Mouse (Mus musculus): Measurements from ENCODE around the gene Zbtb25. TPM values are rescaled to one million over a fixed set of nuclear protein-coding genes. Genes with fewer than 3 reads are reported as not detected.
A peak's percentile ranks its signal among the peaks of the same experiment; 100 is the strongest.

Gene Zbtb25
- total and polyA plus RNA-seq, 3 experiments, result 5.5 to 12.3 TPM; not detected in 1

- TF ChIP-seq E2F4 (IDR thresholded peaks at IDR 0.05; ENCODE audit: borderline replicate concordance, low read depth, low read length) (no peak), CHD2 (IDR thresholded peaks at IDR 0.05; ENCODE audit: low read length) (no peak), RAD21 (IDR thresholded peaks at IDR 0.05; ENCODE audit: low read depth, low read length) (no peak), POLR2AphosphoS2 (IDR thresholded peaks at IDR 0.05; ENCODE audit: low read length) (no peak; the same call in 1 of the 2 replicates), ELF1 (IDR thresholded peaks at IDR 0.05; ENCODE audit: low read depth, low read length) (no peak), JUND (IDR thresholded peaks at IDR 0.05; ENCODE audit: low read depth, low read length) (no peak), RCOR1 (IDR thresholded peaks at IDR 0.05; ENCODE audit: low read depth, low read length) (peak; percentile 57; the same call in 1 of the 2 replicates), ETS1 (IDR thresholded peaks at IDR 0.05; ENCODE audit: low read depth, low read length) (peak; percentile 75), ZMIZ1 (IDR thresholded peaks at IDR 0.05; ENCODE audit: low read depth, low read length) (no peak), ZNF384 (IDR thresholded peaks at IDR 0.05; ENCODE audit: low read depth, low read length) (peak; percentile 79), TAL1 (IDR thresholded peaks at IDR 0.05; ENCODE audit: low read length) (peak; percentile 79), MAZ (IDR thresholded peaks at IDR 0.05; ENCODE audit: low read depth, low read length) (peak; percentile 31; the same call in 1 of the 2 replicates), SIN3A (IDR thresholded peaks at IDR 0.05; ENCODE audit: low read length) (peak; percentile 44; the same call in 1 of the 2 replicates), CTCF (IDR thresholded peaks at IDR 0.05 in 2 of 3, conservative IDR thresholded peaks at IDR 0.05 in 1 of 3; ENCODE audit: control insufficient read depth in 1 of 3, insufficient read depth in 1 of 3, low read depth in 2 of 3, low read length in 3 of 3, poor library complexity in 1 of 3, severe bottlenecking in 1 of 3) (peak in 1 of 3 experiments; percentile 1; a peak in 1 of 6 replicates), BHLHE40 (IDR thresholded peaks at IDR 0.05; ENCODE audit: borderline replicate concordance, low read depth, low read length) (no peak), TCF12 (IDR thresholded peaks at IDR 0.05; ENCODE audit: low read depth, low read length) (peak; percentile 95), NELFE (IDR thresholded peaks at IDR 0.05; ENCODE audit: low read depth, low read length) (no peak), POLR2AphosphoS5 (IDR thresholded peaks at IDR 0.05; ENCODE audit: borderline replicate concordance, low read depth, low read length) (no peak), UBTF (IDR thresholded peaks at IDR 0.05; ENCODE audit: borderline replicate concordance, insufficient read depth, low read depth, low read length) (no peak), HCFC1 (IDR thresholded peaks at IDR 0.05; ENCODE audit: low read depth, low read length) (no peak), MYB (IDR thresholded peaks at IDR 0.05; ENCODE audit: low read depth, low read length) (no peak), GABPA (IDR thresholded peaks at IDR 0.05; ENCODE audit: low read depth, low read length) (no peak), POLR2A (IDR thresholded peaks at IDR 0.05; ENCODE audit: control insufficient read depth in 1 of 2, insufficient read depth in 1 of 2, low read depth in 1 of 2, low read length in 2 of 2, poor library complexity in 1 of 2) (peak in 1 of 2 experiments; percentile 14; a peak in 1 of 4 replicates)
These were observed 22.3 kb upstream of the Zbtb25 start (continued) for GRCm38 (mm10) chr12:76391595-76392271.

GRCm38 (mm10) chr12:76388794-76389193 is 19.4 kb upstream of the Zbtb25 start:
- TF ChIP-seq ZNF384 (IDR thresholded peaks at IDR 0.05; ENCODE audit: low read depth, low read length), result peak; percentile 22; the same call in 1 of the 2 replicates
- TF ChIP-seq SMC3 (IDR thresholded peaks at IDR 0.05; ENCODE audit: low read depth, low read length), result no peak
- peaks cover 21% of the 10 kb centered on the region for H3K79me2 ChIP-seq (ENCODE audit: control insufficient read depth, insufficient read depth, low read length, poor library complexity)
- H3K27me3 ChIP-seq (ENCODE audit: control insufficient read depth in 1 of 2, insufficient read depth in 2 of 2, low read length in 2 of 2), result no peaks in the 10 kb centered on the region
- H3K4me3 ChIP-seq (ENCODE audit: control insufficient read depth in 1 of 2, insufficient read depth in 1 of 2, low read depth in 2 of 2, low read length in 2 of 2), result no peak overlapping the region
- DNase-seq (ENCODE audit: low read depth, low spot score), result peak; percentile 21
- H3K27ac ChIP-seq (ENCODE audit: control insufficient read depth, low read depth, low read length), result no peak overlapping the region
- H3K36me3 ChIP-seq (ENCODE audit: control insufficient read depth in 1 of 2, insufficient read depth in 2 of 2, low read length in 2 of 2), result peaks cover 32 to 45% of the 10 kb centered on the region in 2 experiments
- peaks cover 17 to 23% of the 10 kb centered on the region in 2 experiments for H3K4me1 ChIP-seq (ENCODE audit: control insufficient read depth in 1 of 2, insufficient read depth in 2 of 2, low read length in 2 of 2)
- H3K9me3 ChIP-seq (replicated peaks; ENCODE audit: insufficient read depth, low read length), result no peaks in the 10 kb centered on the region
- H3K9ac ChIP-seq (ENCODE audit: control insufficient read depth, low read depth, low read length, poor library complexity, severe bottlenecking), result no peak overlapping the region
